Mouse (Mus musculus): ENCODE results near the gene Rgl1.

DNA sequence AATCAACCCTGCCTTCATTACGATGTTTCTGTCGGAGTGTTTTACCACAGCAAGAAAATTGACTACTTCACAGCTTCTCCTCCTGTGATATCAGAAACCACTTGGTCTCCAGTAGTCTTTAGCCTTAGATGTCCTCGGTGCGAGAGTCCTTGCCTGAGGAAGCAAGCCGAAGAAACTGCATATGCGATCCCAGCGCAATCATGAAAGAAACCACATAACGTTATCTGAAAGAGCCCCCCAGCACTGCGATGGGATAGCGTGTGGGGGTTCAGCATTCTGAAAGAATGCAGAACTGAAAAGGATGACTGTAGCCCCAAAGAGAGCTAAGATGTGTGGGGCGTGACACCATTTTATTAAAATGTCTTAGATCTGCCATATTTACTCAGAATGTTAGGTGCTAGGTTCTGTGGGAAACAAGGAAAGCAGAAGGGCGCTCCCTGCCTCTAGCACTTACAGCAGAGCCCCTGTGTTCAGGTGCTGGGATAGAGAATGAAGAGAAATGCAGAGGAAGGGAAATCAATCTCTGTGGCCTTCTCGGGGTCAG is 34.6 kb upstream of the Rgl1 start:
- TF ChIP-seq POLR2A (IDR thresholded peaks at IDR 0.05; ENCODE audit: extremely low read depth, insufficient read depth, low read length) (no peak), CTCF (IDR thresholded peaks at IDR 0.05; ENCODE audit: low read depth, low read length) (no peak)

All from liver, adult 2 months (tissue).